Mouse (Mus musculus) spleen, adult 18-20 months (tissue): ENCODE measurements around the gene Zfp58.

ENCODE experiments used
- DNase-seq, 2 experiments: peaks; one replicate each; pipeline ENCODE4 v3.0.0; 2022; ENCODE audit warnings: mixed read lengths in 2 of 2

Zfp58 gene

DNA sequence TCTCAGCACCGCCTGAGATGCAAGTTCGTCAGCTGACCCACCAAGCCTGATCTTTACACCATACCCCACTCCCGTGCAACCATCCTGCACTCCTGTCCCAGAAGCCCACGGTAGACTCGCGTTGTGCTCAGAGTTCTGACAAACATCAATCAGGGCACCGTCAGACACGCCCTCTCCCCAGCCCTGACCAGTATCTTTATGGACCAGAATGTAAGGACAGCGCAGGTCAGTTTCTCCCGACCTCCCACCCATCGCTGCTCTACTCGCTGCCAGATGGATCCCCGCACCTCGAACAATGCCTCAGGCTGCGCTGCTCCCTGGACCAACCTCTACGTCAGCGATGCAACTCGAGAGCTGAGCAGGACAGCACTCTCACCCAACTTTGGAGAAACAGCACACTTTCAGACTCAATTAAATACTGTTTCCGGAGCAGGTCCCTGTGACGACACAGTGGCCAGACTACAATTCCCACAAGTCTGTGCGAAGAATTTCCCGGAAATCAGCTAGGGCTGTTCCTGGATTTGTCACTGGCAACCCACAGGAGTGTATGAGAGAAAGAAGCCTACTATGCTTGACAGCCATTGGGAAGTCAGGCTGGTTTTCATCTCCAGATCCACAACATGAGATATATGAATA, at the start of gene Zfp58:
Zfp58 (minus strand) TSS at position 472 of the 636 bp plus-strand sequence.
- peak; percentile 65 to 76 for DNase-seq

DNA sequence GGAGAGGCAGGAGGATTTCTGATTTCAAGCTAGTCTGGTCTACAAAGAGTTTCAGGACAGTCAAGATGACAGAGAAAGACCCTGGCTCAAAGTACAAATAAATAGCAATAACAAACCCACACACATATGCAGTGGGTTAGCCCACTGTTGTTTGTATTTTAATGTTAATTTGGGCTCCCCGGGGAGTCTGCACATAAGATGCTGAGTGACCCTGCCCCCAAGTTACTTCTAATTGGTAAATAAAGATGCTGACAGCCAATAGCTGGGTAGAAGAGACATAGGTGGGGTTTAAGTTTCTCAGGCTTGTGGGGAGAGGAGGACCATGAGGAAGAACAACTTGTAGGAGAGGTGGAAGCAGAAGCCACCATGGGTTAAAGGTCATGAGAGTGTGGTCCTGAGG, 45.6 kb upstream of the Zfp58 start:
- no peak for DNase-seq

DNA sequence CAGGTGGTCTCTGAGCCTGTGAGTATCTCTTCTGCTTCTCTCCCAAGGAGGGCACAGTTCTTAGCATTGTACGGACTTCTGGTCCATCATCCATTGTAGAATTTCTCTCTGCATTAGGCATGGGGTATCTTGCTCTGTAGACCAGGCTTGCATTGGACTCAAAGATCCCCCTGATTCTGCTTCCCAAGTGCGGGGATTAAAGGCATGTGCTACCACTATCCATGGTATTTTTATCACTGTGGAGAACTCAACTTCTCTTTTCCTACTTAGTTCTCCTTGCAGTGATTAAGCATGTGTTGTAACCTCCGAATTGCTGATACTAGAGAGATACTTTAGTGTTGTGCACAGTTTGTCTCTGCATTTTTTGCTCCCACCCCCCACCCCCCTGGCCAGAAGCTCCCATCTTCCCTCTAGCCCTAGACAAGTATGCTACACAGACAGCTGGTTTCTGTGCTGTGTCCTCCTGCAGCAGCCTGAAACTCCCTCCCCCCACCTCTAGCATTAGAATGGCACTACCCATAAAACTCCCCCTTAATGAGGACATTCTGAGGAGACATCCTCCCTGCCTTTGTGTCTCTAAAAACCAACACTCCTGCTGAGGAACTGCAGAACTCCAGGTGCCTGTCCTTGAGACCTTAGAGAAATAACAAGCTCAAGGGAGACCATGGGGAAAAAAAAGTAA, 26.8 kb upstream of the Zfp58 start:
- DNase-seq: no peak

DNA sequence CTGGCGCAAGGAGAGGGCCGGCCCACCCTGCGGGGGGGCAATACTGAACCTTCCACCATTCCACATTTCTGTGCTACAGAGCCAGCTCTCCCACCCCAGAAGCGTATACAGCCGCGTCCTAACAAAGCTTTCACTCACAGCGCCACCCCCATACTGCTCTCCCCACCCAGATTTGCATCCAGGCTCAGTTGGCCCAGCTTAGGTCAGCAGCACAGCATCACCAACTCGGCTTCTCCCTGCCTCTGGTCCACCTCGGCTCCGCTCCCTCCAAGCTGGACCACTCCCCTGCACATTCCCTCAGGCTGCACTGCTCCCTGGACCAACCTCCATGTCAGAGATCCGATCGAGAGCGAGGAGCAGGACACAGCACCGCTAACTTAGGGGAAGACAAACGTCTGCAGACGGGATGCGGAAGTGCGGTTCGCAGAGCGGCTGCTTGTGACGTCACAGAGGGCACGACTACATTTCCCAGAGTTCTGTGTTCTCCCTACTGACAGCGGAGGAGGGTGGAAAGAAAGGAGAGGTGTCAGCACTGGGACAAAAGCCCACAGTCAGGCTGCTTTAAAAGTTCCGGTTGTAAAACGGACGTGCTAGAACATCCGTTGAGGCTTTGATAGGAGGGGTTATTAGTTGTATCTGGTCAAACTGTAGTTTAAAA, 25.5 kb upstream of the Zfp58 start, which contains the start of the genes Gm26965 and Zfp87:
Gm26965 (minus strand) TSS at position 399 of the 658 bp plus-strand sequence.
Zfp87 (minus strand) TSS at position 425 of the 658 bp plus-strand sequence.
- DNase-seq: peak; percentile 85

DNA sequence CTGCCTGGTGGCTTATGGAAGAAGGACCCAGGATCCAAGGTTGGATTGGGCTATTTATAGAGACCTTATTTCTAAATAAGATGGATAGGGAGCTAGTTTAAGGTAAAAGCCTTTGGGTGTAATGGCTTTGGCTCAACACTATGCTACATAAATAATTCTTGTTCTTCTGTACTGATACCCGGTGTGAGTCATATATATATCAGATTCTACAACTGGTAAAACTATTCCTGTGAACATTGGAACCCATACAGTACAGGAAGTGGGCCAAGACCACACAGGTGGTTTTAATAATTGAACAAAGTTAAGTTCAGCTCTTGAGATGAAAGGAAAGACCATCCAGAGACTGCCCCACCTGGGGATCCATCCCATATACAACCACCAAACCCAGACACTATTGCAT, 553 bp upstream of the Zfp58 start:
- no peak for DNase-seq

DNA sequence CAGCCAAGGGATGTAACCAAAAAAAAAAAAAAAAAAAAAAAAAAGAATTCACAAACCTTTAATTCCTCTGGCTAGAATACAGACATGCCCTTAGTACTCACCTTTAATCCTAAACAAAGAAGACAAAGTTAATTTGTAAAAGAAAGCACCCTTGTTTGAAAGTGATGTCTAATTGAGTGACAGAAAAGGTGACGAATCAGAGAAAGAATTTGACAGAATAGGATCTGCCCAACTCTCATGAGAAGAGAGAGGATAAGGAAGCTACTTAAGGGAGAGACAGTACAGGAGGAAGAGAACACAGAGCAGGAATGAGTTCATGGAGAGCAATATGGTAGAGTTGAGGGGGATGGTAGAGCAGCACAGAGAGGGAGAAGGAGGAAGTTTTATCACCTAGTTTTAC, 4.7 kb downstream of the Zfp58 start:
- DNase-seq: no peak

DNA sequence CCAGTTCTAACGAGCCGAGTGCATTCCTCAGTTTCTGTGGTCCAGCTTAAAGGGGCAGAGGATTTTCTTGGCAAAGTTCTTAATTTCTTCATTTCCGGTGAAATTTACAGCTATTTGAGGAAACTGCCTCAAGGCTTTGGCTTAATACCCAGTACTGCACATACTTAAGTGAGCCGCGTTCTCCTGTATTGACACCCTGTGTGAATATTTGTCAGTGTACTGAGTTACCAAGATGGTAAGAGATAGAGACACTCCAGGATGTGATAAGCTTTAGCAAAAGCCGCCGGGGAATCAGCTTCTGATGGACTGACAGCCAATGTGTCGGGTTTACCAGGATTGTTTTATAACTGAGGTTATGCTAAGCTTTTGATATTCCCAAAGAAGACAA, 15.9 kb downstream of the Zfp58 start:
- no peak for DNase-seq

DNA sequence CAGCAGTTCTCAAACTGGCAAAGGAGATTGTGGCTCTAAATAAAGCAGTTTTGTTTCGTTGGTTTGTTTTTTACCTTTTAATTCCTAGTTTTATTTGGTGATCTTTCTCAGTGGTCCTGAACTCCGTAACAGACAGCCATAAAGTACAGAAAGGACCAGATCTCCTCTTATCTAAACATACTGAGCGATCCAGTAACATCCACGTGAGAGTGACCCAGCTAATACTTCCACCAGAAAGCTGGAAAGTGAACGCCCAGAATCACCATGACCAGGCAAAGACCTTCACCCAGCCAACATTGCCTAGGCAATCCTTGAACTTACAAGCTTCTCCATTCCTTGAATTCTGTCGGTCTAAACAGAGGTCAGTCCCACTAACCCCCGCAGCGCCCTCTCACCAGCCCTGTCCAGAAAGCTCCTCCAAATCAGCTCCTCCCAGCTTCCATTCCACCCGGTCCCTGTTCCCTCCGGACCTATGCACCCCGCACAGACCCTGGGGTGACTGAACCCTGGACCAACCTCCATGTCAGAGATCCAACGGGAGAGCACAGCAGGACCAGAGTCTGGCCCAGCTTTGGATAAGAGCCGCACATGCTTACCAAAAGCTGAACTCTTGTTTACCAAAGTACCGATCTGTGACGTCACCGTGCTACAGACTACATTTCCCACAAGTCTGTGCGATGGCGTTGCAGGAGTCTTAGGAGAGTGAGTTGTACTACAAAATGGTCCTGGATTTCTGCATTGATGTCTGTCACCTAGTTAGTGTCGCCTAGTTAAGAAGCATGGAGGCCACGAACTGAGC, 16.5 kb downstream of the Zfp58 start, which contains the start of gene Zfp874b:
Zfp874b (minus strand) TSS at position 634 of the 799 bp plus-strand sequence.
- peak; percentile 67 to 84 for DNase-seq

DNA sequence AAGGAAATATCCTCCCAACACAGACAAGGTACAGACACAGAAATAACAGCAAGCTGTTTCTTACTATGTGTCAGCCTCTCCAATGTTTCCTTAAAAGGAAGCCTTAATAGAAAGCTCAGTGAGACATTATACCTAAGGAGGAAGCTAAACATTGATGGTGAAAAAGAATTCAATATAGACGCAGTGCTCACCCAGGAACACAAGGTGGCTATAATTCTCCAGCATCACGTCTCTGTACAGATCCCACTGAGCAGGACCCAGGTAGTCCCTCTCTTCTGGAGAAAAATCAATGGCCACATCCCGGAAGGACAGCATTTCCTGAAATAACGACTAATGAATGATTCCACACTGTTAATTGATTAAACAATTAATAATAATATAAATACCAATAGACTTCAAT, 18.8 kb downstream of the Zfp58 start:
- no peak for DNase-seq

DNA sequence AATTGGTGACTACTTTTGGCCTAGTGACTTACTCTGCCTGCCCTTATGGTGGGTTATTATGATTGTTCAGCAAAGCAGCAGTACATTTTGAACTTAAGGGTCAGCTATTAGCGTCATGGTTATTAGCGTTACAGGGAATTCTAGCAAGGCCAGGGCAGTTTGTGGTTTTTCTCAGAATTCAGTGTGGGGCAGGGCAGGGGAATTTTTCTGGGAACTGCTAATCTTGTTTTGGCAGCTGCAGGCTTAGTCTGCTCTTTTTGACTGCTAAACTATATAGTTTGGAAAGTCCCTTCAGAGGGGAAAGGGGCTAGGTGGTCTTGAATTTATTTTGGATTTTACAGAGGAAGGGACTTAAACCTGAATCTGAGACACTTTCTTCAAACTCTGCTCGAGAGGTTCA, 31.1 kb downstream of the Zfp58 start:
- no peak for DNase-seq

DNA sequence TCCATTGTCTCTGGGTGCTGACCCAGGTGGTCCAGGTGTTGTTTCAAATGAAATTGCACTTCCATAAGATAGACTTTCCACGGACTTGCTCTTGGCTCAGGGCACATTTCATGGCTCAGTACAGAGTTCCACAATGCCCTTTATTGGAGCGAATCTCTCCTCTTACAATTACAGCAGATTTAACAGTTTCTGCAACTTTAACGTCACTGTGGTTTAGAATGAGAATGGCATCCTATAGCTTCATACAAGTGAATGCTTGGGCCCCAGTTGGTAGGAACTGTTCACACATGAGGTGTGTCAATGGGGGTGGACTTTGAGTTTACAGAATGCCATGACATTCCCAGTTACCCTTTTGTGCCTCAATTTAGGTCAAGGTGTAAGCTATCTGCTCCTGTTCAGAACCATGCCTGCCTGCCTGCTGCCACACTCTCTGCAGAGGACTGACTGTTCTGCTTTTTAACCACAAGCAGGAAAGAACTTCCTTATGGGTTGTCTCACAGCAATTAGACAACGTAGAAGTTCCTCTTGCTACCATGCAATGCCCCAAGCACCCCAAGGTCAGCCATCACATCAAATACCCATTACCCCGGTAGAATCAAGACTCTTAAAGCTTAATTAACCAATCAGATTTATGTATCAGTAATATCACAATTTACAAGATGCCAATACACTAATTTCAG, 36.7 kb downstream of the Zfp58 start:
- peak in 1 of 2 experiments; percentile 17 for DNase-seq

DNA sequence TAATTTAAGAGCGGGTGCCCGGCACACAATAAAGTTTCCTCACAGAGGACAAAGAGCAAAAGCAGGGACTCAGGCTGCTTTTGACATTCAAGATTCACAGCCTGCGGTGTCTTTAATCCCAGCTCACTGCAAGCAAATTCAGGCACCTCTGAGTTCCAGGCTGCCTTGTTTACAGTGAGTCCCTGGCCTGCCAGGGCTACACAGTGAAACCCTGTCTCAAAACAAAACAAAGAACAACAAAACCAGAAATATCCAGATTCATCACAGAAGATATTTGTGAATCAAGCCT, 48.4 kb downstream of the Zfp58 start:
- peak in 1 of 2 experiments; percentile 19 for DNase-seq

DNA sequence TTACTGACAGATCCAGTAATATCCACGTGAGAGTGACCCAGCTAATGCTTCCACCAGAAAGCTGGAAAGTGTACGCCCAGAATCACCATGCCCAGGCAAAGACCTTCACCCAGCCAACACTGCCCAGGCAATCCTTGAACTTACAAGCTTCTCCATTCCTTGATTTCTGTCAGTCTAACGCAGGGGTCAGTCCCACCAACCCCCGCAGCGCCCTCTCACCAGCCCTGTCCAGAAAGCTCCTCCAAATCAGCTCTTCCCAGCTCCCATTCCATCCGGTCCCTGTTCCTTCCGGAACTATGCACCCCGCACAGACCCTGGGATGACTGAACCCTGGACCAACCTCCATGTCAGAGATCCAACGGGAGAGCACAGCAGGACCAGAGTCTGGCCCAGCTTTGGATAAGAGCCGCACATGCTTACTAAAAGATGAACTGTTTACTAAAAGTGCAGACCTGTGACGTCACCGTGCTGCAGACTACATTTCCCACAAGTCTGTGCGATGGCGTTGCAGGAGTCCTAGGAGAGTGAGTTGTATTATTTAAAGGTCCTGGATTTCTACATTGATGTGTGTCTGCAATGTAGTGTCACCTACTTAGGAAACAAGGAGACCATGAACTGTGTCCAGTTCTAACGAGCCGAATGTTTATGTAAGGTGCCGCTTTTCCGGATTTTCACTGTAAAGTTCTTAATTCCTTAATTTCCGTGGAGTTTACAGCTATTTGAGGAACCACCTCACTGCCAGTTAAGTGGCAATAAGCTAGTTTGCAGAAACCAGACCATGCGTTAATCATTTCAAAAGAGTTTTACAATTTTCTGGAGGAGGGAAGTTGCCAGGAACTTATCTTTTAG, 49.0 kb downstream of the Zfp58 start, which contains the start of gene Zfp874a:
Zfp874a (minus strand) TSS at position 453 of the 849 bp plus-strand sequence.
- peak; percentile 77 to 84 for DNase-seq
